Mouse (Mus musculus) limb, embryonic 12.5 days (tissue): ENCODE measurements around the gene Ppp1r15b. TPM values are rescaled to one million over a fixed set of nuclear protein-coding genes. Genes with fewer than 3 reads are reported as not detected.

ENCODE experiments used
- ATAC-seq: fragments of 200-750 bp; cut with Nextera tagmentation; 2 replicates; pipeline ENCODE4 v1.8.0; 2017; ENCODE audit warnings: low read depth, moderate TSS enrichment; ENCODE audit not compliant: insufficient number of reproducible peaks, insufficient read depth, low FRiP score, low TSS enrichment
- H3K27ac ChIP-seq: fragments of 300-500 bp; sonication (generic); 2 replicates; pipeline ENCODE4 v1.5.1; 2016; ENCODE audit warnings: mild to moderate bottlenecking, moderate library complexity
- H3K27me3 ChIP-seq: fragments of 300-500 bp; sonication (generic); 2 replicates; pipeline ENCODE4 v1.6.1; 2016; ENCODE audit warnings: mild to moderate bottlenecking, moderate library complexity
- H3K36me3 ChIP-seq: fragments of 300-500 bp; sonication (generic); 2 replicates; pipeline ENCODE4 v1.6.1; 2016; ENCODE audit warnings: mild to moderate bottlenecking, moderate library complexity
- H3K4me1 ChIP-seq: fragments of 300-500 bp; sonication (generic); replicated peaks from 2 replicates; pipeline ENCODE4 v1.6.1; 2016
- H3K4me2 ChIP-seq: fragments of 300-500 bp; sonication (generic); 2 replicates; pipeline ENCODE4 v1.6.1; 2016; ENCODE audit warnings: mild to moderate bottlenecking, moderate library complexity
- H3K4me3 ChIP-seq: fragments of 300-500 bp; sonication (generic); replicated peaks from 2 replicates; pipeline ENCODE4 v1.5.1; 2016; ENCODE audit warnings: mild to moderate bottlenecking
- H3K9ac ChIP-seq: fragments of 300-500 bp; sonication (generic); replicated peaks from 2 replicates; pipeline ENCODE4 v1.6.1; 2016; ENCODE audit warnings: mild to moderate bottlenecking, moderate library complexity
- H3K9me3 ChIP-seq: fragments of 300-500 bp; sonication (generic); 2 replicates; pipeline ENCODE4 v1.6.1; 2016; ENCODE audit warnings: mild to moderate bottlenecking, moderate library complexity
- WGBS: fragments of 180-500 bp; shearing (Covaris S2); methylation state at CpG from one replicate; pipeline ENCODE4 v1.1.7; 2016; 5-methylcytosine and 5-hydroxymethylcytosine counted together
- polyA plus RNA-seq: library from polyadenylated mRNA; unstranded; fragments of >200 nt; fragmentation: Nextera tagmentation; extraction: Ambion mirVana; gene quantifications from 2 replicates; pipeline ENCODE4 v1.2.1, GENCODE M21; 2016

The Ppp1r15b gene
- polyA plus RNA-seq, 1 experiment from 2014 or later: 41.9 TPM

DNA sequence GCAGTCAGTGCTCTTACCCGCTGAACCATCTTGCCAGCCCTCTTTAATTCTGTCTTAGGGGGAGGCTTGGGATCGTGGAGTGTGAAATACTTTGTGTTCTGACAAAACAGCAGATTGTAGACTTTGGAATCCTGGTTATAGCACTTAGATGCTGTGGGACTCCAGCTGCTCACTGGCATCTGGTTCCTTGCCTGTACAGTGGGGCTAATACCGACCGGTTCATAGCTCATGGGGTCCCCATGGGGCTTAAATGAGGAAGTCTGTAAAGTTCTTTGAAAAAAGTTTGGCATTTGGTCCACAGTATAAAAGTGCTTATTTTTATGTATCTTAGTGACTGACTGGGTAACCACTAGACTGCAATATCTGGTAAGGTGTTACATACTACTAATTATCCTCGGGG is 4.9 kb downstream of the Ppp1r15b start:
- Histone ChIP-seq H3K27ac (no peak overlapping the region), H3K4me3 (peak overlapping the region; percentile 22), H3K9me3 (no peaks in the 10 kb centered on the region), H3K36me3 (peaks cover 54% of the 10 kb centered on the region), H3K27me3 (no peaks in the 10 kb centered on the region), H3K9ac (no peak overlapping the region), H3K4me2 (peak overlapping the region; percentile 100), H3K4me1 (peaks cover 40% of the 10 kb centered on the region)
- no peak for ATAC-seq
- 60% methylated on average over 5 of the region's 5 CpGs for WGBS

DNA sequence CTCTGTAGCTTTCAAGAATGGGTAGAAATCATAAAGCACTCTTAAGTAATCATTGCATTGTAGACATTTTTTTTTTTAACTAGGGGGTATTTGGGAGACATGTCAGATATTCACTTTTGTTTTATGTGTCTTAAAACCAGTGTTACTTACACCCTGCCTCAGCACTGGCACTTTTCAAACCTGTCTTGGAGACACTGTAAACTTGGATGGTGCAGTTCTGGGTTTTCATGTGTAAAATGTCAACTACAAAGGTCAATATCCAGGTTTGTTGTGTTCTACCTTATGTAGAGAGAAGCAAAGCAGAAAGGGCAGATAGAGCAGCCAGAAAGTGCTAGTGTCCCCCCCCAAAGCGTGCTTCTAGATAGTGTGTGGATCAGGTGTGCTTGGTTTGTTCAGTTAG is 7.5 kb downstream of the Ppp1r15b start:
- H3K9me3 ChIP-seq: no peaks in the 10 kb centered on the region
- H3K4me2 ChIP-seq: no peak overlapping the region
- H3K36me3 ChIP-seq: peaks cover 71% of the 10 kb centered on the region
- H3K27me3 ChIP-seq: no peaks in the 10 kb centered on the region
- H3K9ac ChIP-seq: no peak overlapping the region
- H3K27ac ChIP-seq: no peak overlapping the region
- no peak overlapping the region for H3K4me3 ChIP-seq
- 97% methylated on average over 1 of the region's 1 CpGs for WGBS
- peaks cover 28% of the 10 kb centered on the region for H3K4me1 ChIP-seq
- ATAC-seq: no peak

DNA sequence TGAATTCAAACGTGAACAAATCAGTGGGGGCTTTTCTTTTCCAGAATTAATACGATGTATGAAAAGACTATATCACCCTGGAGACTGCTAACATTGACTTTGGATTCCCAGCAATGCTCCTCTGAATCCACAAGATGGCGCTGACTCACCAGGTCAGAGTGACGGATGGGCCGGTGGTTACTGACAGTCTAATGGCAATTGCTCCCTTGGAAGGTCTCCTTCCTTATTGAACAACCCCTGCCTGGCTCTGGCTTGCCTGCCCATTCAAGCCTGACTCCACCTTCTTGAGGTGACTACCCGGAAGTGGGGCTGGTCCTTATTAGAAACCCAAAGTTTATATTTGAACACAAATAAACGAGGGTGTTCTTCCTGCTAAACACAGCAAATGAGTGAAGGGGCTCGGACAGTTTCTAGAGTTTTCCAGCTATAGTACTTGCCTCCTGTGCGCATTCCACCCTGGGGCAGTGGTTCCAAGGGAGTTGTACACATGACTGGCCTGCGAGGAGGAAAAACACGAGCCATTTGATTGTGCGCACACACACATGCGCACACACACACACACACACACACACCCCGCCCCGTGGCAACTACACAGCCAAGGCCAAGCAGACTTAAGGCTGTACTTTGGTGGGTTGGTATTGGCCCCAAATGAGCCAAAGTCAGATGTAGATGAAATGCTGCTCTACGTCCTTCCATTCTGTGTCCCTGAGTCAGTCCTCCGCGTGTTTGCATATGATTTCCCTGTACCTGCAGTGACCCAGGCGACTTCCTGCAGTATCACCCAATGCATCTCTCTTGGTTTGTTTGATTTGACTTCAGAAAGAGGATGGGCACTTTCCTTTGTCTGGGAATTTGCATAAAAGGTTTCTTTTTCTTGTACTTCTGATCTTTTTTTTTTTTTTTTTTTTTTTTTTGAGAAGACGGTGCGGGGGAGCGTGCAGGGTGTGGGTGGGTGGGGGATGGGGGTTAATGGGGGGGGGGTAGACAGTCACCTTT is 15.4 kb downstream of the Ppp1r15b start:
- Histone ChIP-seq H3K9ac (no peak overlapping the region), H3K4me3 (no peak overlapping the region), H3K4me1 (no peaks in the 10 kb centered on the region; the same call in 1 of the 2 replicates), H3K27me3 (no peaks in the 10 kb centered on the region), H3K4me2 (no peak overlapping the region), H3K27ac (no peak overlapping the region), H3K36me3 (peaks cover 12% of the 10 kb centered on the region), H3K9me3 (peaks cover 8% of the 10 kb centered on the region; the same call in 1 of the 2 replicates)
- WGBS: 61% methylated on average over 21 of the region's 22 CpGs
- no peak for ATAC-seq

DNA sequence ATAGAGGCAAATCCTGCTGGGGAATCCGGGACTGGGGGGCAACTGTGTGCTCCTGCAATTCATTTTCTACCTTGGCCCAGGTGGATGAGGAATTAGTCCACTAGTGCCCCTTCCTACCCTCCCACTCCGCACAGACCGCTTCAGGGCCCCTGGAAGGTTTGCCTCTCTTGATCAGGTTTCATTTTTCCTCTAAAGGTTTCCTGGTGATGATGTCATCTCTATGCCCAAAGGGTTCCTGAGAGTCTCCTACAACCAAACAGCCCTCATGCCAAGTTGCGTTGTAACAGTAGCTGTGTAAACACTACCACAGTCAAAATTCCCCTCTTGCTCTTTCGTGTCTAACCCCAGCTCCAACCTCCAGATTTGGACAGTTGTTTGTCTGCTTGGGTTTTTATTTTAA is 16.4 kb downstream of the Ppp1r15b start:
- no peak overlapping the region for H3K27ac ChIP-seq
- no peaks in the 10 kb centered on the region; the same call in 1 of the 2 replicates for H3K4me1 ChIP-seq
- no peak overlapping the region for H3K9ac ChIP-seq
- H3K27me3 ChIP-seq: no peaks in the 10 kb centered on the region
- no peak overlapping the region for H3K4me2 ChIP-seq
- 0 out of 2 replicates have a peak, but pooled peaks cover 4% of the 10 kb centered on the region for H3K36me3 ChIP-seq
- ATAC-seq: no peak
- H3K9me3 ChIP-seq: peaks cover 8% of the 10 kb centered on the region; the same call in 1 of the 2 replicates
- H3K4me3 ChIP-seq: no peak overlapping the region
- WGBS: 77% methylated on average over 5 of the region's 5 CpGs

DNA sequence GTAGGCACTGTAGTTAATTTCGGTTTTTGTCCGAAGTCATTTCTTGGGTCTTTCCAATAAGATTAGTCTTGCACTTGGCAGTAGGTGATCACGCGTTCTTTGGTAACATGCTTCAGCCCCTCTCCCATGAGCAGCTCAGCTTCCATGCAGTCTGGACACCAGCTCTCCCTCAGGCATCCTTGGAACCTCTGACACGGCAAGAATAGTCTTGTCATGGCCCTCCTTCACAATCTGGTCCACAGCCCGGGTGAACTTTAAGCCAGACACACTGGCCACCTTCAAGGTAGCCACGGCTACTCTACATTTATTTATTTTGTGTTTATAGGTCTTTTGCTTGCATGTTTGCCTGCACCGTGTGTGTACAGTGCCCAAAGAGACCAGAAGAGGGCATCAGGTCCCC is 17.2 kb downstream of the Ppp1r15b start:
- Histone ChIP-seq H3K27me3 (no peaks in the 10 kb centered on the region), H3K4me2 (no peak overlapping the region), H3K9ac (no peak overlapping the region), H3K4me3 (no peak overlapping the region), H3K36me3 (no peaks in the 10 kb centered on the region), H3K27ac (no peak overlapping the region), H3K4me1 (no peaks in the 10 kb centered on the region; the same call in 1 of the 2 replicates), H3K9me3 (peaks cover 8% of the 10 kb centered on the region; the same call in 1 of the 2 replicates)
- WGBS: 92% methylated on average over 8 of the region's 8 CpGs
- no peak for ATAC-seq

DNA sequence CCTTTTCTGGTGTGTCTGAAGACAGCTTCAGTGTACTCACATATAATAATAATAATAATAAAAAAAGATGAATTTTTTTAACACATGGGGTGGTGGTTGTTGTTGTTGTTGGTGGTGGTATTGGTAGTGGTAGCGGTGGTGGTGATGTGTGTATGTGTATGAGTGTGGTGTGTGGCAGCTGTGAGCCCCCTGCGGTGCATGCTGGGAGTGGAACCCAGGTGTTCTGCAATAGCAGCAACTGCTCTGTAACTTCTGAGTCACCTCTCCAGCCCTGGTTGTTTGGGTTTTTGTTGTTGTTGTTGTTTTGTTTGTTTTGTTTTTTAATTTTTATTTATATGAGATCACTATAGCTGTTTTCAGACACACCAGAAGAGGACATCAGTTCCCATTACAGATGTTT is 19.6 kb downstream of the Ppp1r15b start:
- no peak for ATAC-seq
- Histone ChIP-seq H3K4me1 (no peaks in the 10 kb centered on the region; the same call in 1 of the 2 replicates), H3K36me3 (no peaks in the 10 kb centered on the region), H3K9ac (no peak overlapping the region), H3K27ac (no peak overlapping the region), H3K27me3 (no peaks in the 10 kb centered on the region), H3K4me2 (no peak overlapping the region), H3K4me3 (no peak overlapping the region), H3K9me3 (peaks cover 8% of the 10 kb centered on the region; the same call in 1 of the 2 replicates)
- 91% methylated on average over 2 of the region's 2 CpGs for WGBS

DNA sequence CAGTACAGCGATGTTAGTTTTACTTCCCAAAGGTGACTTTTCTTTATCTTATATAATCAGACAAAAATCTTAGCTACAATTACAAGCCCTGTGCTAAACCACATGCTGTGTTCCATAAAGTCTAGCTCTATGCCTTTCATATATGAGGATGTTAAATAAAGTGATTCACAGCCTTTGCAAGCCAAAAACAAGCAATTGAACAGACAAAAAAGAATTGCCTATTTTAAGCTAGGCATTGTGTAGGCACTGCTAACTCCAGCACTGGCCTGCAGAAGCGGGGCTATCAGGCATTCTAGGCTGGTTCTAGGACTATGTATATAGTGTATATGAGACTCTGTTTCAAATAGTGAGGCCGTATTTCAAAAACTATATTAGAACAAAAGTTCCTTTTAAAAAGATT is 21.3 kb downstream of the Ppp1r15b start:
- WGBS: 93% methylated on average over 3 of the region's 3 CpGs
- Histone ChIP-seq H3K9ac (no peak overlapping the region), H3K4me3 (no peak overlapping the region), H3K4me1 (no peaks in the 10 kb centered on the region), H3K27ac (no peak overlapping the region), H3K27me3 (peaks cover 2% of the 10 kb centered on the region; the same call in 1 of the 2 replicates), H3K9me3 (peaks cover 8% of the 10 kb centered on the region; the same call in 1 of the 2 replicates), H3K4me2 (no peak overlapping the region), H3K36me3 (no peaks in the 10 kb centered on the region)
- no peak for ATAC-seq

DNA sequence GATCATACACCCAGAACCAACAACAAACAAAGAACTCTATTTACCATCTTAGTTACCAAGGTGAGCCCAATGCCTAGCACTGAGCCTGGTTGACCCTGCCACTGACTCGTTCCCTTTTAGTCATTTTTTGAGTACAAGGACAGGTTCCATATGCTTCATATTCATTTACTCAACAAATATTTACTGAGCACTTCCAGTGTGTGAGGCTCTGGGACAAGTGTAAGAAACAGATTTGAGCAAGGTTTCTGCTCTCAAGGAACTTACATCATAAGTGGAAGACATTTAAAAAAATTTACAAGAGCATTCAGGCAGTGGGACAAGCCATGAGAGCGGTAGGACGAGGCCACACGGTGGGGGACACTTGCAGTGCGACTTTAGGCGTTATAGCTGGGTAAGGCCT is 24.3 kb downstream of the Ppp1r15b start:
- Histone ChIP-seq H3K27ac (no peak overlapping the region), H3K27me3 (peaks cover 20% of the 10 kb centered on the region; the same call in 1 of the 2 replicates), H3K36me3 (no peaks in the 10 kb centered on the region), H3K4me2 (no peak overlapping the region), H3K4me1 (peaks cover 5% of the 10 kb centered on the region; the same call in 1 of the 2 replicates), H3K9me3 (no peaks in the 10 kb centered on the region), H3K4me3 (no peak overlapping the region), H3K9ac (no peak overlapping the region)
- 80% methylated on average over 6 of the region's 6 CpGs for WGBS
- ATAC-seq: no peak

DNA sequence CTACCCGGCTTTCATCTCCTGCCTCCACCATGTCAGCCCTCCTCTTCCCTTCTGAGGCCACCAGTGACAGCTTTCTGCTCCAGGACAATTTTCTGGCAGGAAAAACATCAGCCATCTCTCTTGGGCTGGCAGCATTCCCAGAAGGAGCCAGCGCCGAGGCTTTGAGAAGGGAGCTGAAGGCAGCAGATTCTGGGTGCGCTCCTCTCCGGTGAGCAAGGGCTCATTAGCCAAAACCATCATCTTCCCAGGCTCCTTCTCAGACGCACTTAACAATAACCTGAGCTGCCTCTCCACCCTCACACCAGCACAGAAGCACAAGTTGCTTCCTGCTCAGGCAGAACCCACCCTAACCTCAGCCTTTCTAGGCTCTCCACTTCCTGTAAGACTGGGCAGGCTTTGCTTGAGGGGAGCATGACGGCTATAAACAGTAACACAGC is 28.2 kb downstream of the Ppp1r15b start:
- Histone ChIP-seq H3K27me3 (peaks cover 56% of the 10 kb centered on the region), H3K36me3 (no peaks in the 10 kb centered on the region), H3K4me3 (no peak overlapping the region), H3K4me2 (0 out of 2 replicates have a peak overlapping the region, but pooled peaks have one; percentile 6), H3K9me3 (no peaks in the 10 kb centered on the region), H3K9ac (no peak overlapping the region), H3K27ac (no peak overlapping the region), H3K4me1 (peaks cover 9% of the 10 kb centered on the region)
- ATAC-seq: no peak
- 56% methylated on average over 7 of the region's 7 CpGs for whole genome bisulfite sequencing

DNA sequence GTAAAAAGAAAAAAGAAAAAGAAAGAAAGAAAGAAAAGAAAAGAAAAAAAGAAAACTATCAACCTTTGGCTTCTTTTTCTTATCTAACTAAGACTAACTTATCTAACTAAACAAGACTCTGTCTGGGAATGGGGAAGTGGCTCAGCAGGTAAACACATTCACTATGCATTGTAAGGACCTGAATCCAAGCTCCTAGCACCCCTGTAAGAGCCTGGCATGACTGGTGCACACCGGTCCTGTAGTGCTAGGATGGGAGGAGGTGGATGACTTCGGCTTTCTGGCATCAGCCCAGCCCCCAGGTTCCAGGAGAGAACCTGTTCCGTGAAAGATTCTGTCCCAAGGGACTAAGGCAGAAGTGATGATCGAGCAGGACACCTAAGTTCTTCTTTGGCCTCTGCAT is 30.6 kb downstream of the Ppp1r15b start:
- no peaks in the 10 kb centered on the region for H3K36me3 ChIP-seq
- no peak overlapping the region for H3K4me2 ChIP-seq
- H3K9ac ChIP-seq: no peak overlapping the region
- H3K27ac ChIP-seq: no peak overlapping the region
- peaks cover 78% of the 10 kb centered on the region for H3K27me3 ChIP-seq
- H3K4me3 ChIP-seq: no peak overlapping the region
- WGBS: 63% methylated on average over 4 of the region's 4 CpGs
- peaks cover 18% of the 10 kb centered on the region for H3K4me1 ChIP-seq
- no peak for ATAC-seq
- no peaks in the 10 kb centered on the region for H3K9me3 ChIP-seq

DNA sequence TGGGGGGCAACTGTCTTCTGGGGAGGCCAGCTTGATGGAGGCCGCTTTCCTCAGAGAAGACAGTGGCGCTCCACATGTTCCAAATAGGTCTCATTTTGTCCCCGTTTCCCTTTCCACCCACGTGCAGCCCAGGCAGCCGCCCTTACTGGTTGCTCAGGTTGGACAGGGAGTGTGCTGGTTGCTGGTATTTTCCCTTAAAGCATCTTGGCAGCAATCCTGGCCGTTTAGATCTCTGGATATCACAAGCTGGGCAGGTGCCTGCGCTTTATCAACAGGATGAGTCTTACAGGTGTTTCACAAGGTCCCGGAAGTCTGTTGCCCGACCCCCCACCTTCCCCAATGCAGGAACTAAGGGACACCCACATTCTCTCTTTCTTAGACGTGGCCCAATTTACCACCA is 31.1 kb downstream of the Ppp1r15b start:
- Histone ChIP-seq H3K9ac (no peak overlapping the region), H3K9me3 (no peaks in the 10 kb centered on the region), H3K27me3 (peaks cover 83% of the 10 kb centered on the region), H3K4me2 (no peak overlapping the region), H3K4me1 (peaks cover 18% of the 10 kb centered on the region), H3K36me3 (no peaks in the 10 kb centered on the region), H3K4me3 (no peak overlapping the region), H3K27ac (no peak overlapping the region)
- WGBS: 64% methylated on average over 10 of the region's 10 CpGs
- ATAC-seq: no peak
